Mouse (Mus musculus) E14TG2a.4 (cell line): Measurements from ENCODE around the gene E2f4.

Experiments used
- H3K27me3 ChIP-seq: 2 replicates; pipeline ENCODE4 v1.6.1; 2014; ENCODE audit warnings: low read length, control low read depth; ENCODE audit not compliant: insufficient read depth
- H3K36me3 ChIP-seq: 2 replicates; pipeline ENCODE4 v1.6.1; 2014; ENCODE audit warnings: low read length, control low read depth; ENCODE audit not compliant: insufficient read depth
- H3K4me1 ChIP-seq: replicated peaks from 2 replicates; pipeline ENCODE4 v1.6.1; 2014; ENCODE audit warnings: low read depth, low read length, control low read depth
- H3K4me3 ChIP-seq: replicated peaks from 2 replicates; pipeline ENCODE4 v1.5.1; 2014; ENCODE audit warnings: mild to moderate bottlenecking, low read length
- H3K9me3 ChIP-seq: 2 replicates; pipeline ENCODE4 v1.6.1; 2014; ENCODE audit warnings: low read length, control low read depth
- CTCF ChIP-seq: conservative IDR thresholded peaks from 2 replicates; pipeline ENCODE4 v1.5.1; 2014; ENCODE audit warnings: low read length
- NANOG ChIP-seq: IDR thresholded peaks from 2 replicates; pipeline ENCODE4 v1.6.1; 2014; ENCODE audit warnings: borderline replicate concordance, low read length, mixed read lengths
- POU5F1 ChIP-seq: IDR thresholded peaks from 2 replicates; pipeline ENCODE4 v1.6.1; 2014; ENCODE audit warnings: low read length, borderline replicate concordance

Gene E2f4

DNA sequence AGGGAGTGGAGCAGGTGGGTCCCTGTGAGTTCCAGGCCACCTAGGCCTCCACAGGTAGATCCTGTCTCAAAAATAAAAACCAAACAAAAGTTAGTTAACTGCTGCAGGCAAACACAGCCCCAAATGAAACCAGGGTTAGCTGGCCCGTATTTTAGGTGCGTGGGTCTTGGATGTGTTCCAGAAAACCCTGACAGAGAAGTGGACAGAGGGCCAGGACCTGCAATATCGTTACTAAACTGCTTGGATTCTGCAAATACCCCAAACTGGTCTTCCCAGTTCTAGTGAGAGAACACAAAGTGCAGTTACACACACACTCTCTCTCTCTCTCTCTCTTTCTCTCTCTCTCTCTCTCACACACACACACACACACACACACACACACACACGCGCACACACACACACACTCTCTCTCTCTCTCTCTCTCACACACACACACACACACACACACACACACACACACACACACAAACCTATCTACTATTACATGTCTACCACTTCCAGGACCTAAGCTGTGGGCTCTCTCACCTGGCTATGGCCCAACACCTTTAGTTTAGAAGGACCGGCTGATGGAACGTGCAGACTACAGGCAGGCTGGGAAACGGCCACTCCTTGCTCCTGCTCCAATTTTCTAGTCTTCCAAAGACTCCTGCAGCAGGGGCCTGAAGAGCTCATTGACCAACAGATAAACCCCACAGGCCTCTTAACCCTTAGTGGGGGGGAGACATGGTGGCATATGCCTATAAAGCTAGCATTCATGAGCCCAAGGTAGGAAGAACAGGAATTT, 46.5 kb downstream of the E2f4 start:
- TF ChIP-seq CTCF: no peak
- TF ChIP-seq POU5F1: no peak
- TF ChIP-seq NANOG: no peak
- Histone ChIP-seq H3K27me3 (peaks cover 20% of the 10 kb centered on the region), H3K4me1 (peaks cover 78% of the 10 kb centered on the region), H3K9me3 (no peaks in the 10 kb centered on the region), H3K4me3 (no peak overlapping the region), H3K36me3 (0 out of 2 replicates have a peak, but pooled peaks cover 4% of the 10 kb centered on the region)

DNA sequence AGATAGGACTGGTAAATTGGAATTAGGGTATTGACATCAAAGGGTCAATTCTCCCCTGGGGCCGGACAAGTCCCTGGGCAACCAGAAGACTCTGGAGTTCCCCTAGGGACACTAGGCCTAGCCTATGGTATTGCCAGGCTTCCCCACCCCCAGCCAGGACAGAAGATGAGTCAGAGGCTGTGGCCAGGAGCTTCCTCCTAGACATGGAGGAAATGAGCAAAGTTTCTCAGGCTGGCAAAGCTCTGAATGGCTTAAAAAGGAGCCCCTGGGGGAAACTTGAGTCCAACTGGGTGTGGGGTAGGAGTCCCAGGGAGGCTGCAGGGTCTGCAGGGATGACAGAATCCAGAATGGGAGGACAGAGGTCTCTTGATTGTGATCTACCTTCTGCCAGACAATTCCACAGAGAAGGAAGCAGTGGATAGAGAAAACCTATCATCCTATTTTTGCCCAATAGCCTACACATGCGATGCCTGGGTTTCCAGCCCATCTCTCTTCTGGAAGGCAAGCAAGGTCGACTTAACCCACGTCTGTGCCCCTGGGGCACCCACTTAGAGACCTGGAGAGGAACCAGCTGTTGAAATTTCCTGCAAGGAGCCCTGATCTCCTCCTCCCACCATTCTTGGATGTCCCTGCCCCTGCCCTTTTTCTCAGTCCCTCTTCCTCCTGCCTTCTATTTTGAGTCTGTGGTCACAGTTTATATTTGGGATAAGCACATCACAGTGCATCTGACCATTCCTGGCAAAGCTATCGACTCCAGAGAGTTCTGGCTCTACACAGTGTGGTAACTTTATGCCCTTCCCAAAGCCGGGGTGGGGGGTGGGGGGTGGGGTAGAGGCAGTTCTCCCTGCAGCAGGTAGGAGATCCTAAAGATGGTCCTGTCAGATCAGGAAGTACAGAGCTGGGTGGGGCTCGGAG, 47.9 kb downstream of the E2f4 start:
- H3K4me1 ChIP-seq: peaks cover 82% of the 10 kb centered on the region
- H3K9me3 ChIP-seq: no peaks in the 10 kb centered on the region
- H3K4me3 ChIP-seq: 0 out of 2 replicates have a peak overlapping the region, but pooled peaks have one; percentile 13
- H3K36me3 ChIP-seq: 0 out of 2 replicates have a peak, but pooled peaks cover 4% of the 10 kb centered on the region
- TF ChIP-seq POU5F1 (no peak), CTCF (no peak), NANOG (no peak)
- peaks cover 33% of the 10 kb centered on the region for H3K27me3 ChIP-seq

GRCm38 (mm10) chr8:105346611-105347427, 49.4 kb downstream of the E2f4 start:
- H3K4me3 ChIP-seq: peak overlapping the region; percentile 90
- peaks cover 44% of the 10 kb centered on the region for H3K27me3 ChIP-seq
- TF ChIP-seq CTCF: no peak
- TF ChIP-seq NANOG: no peak
- TF ChIP-seq POU5F1: no peak
- H3K36me3 ChIP-seq: 0 out of 2 replicates have a peak, but pooled peaks cover 4% of the 10 kb centered on the region
- no peaks in the 10 kb centered on the region for H3K9me3 ChIP-seq
- peaks cover 71% of the 10 kb centered on the region for H3K4me1 ChIP-seq

DNA sequence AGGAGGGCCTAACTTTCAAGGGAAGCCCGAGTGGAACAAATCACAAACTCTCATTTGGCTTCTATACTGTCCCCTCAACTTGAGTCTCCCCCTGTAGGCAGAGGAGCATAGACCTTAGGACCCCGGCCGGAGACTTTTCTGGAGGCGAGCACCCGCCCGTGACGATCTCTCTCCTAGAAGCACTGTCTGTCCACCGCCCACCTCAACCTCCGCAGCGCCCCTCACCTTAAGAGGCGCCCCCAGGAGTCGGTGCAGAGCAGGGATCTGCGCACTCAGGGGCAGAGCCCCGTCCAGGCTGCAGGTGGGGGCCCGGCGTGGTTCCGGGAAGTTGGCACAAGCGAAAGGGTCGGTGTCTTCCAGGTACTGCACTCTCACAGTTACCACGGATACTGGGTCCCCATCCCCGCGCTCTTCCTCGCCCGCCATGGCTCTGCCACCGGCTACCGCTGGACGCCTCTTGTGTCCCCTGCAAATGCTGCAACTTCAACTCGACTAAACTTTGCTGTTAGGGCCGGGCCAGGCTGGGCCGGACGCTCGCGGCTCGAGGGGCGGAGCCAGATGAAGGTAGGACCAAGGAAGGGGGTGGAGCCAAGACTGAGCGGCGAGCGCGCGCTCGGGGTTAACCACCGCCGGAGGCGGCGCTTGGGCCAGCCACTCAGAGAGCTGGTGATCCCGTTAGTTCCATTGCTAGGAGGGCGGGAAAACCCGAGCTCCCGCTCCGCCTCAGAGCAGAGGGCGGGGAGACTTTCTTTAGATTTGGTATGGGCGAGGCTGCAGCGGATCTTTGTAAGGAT, 50.2 kb downstream of the E2f4 start, which contains the start of gene Fhod1:
Fhod1 (minus strand) TSS at position 526 of the 794 bp plus-strand sequence.
- peak within 1 kb of the TSS; percentile 90 for H3K4me3 ChIP-seq
- TF ChIP-seq NANOG (no peak), POU5F1 (no peak), CTCF (peak; percentile 25)
- H3K36me3 ChIP-seq: 0 out of 2 replicates have a peak, but pooled peaks cover 4% of the 10 kb centered on the region
- peaks cover 44% of the 10 kb centered on the region for H3K27me3 ChIP-seq
- H3K4me1 ChIP-seq: peaks cover 64% of the 10 kb centered on the region
- H3K9me3 ChIP-seq: no peaks in the 10 kb centered on the region

- Histone ChIP-seq H3K4me1 (peaks cover 57% of the 10 kb centered on the region), H3K27me3 (peaks cover 44% of the 10 kb centered on the region)
- TF ChIP-seq POU5F1: no peak
- no peak for TF ChIP-seq NANOG
- TF ChIP-seq CTCF: no peak
Measured at GRCm38 (mm10) chr8:105348450-105349095, 51.1 kb downstream of the E2f4 start, which contains the start of gene Slc9a5. Gene Slc9a5, plus strand, starts transcription at chr8:105348843.

DNA sequence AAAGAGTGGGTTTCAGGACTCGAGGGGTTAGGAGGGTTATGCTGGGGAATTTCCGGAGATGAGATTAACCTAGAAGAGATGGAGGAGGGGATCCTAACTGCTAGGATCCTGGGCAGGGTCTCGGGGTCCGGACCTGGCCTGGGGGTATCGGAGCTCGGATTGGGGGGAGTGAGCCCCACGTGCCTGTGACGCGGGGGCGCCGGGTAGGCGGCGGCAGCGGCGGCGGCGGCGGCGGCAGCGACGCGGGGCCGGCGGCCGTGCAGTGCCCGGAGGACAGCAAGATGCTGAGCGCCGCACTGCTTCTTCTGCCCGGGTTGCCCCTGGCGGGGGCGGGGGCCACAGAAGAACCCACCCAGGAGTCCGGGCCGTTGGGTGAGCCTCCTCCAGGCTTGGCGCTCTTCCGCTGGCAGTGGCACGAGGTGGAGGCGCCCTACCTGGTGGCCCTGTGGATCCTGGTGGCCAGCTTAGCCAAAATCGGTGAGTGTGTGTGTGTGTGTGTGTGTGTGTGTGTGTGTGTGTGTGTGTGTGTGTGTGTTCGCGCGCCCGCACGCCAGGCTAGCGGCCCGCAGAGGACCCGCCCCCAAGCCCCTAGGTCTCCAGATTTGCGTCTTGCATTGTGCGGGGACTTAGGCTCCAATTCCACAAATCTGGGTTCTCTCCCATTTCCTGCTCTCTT, 51.8 kb downstream of the E2f4 start:
- H3K4me3 ChIP-seq: peak overlapping the region; percentile 90

More at GRCm38 (mm10) chr8:105348450-105349095, 51.1 kb downstream of the E2f4 start, which contains the start of gene Slc9a5:
- no peaks in the 10 kb centered on the region for H3K9me3 ChIP-seq
- H3K4me3 ChIP-seq: peak within 1 kb of the TSS; percentile 90
- H3K36me3 ChIP-seq: 0 out of 2 replicates have a peak, but pooled peaks cover under 1% of the 10 kb centered on the region

More for the DNA sequence above, 51.8 kb downstream of the E2f4 start:
- Histone ChIP-seq H3K27me3 (peaks cover 44% of the 10 kb centered on the region), H3K9me3 (no peaks in the 10 kb centered on the region), H3K36me3 (no peaks in the 10 kb centered on the region), H3K4me1 (peaks cover 57% of the 10 kb centered on the region)
- TF ChIP-seq NANOG (no peak), CTCF (no peak), POU5F1 (no peak)
